Mouse (Mus musculus) layer of hippocampus, adult 8-10 months (tissue): ENCODE measurements around the gene Nwd1. TPM values are rescaled to one million over a fixed set of nuclear protein-coding genes. Genes with fewer than 3 reads are reported as not detected.
"Not testable (repeated sequence)": the region's sequence is repeated elsewhere in the genome, so short reads cannot be mapped to it uniquely, and the experiment has no call there.

Experiments
- DNase-seq, 2 experiments: peaks; one replicate each; pipeline ENCODE4 v3.0.0; 2022; ENCODE audit warnings: low spot score in 2 of 2
- total RNA-seq, 4 experiments: library from RNA; stranded (reverse); gene quantifications; 2 replicates each; pipeline ENCODE4 v1.2.4; 2022

Gene Nwd1
- 10 to 100 TPM; 45.4 to 57.7 (median 50.6) TPM for total RNA-seq

GRCm38 (mm10) chr8:72646060-72646767, at the start of gene Nwd1:
Nwd1 (plus strand) TSS chr8:72646711.
- DNase-seq: peak; percentile 91

DNA sequence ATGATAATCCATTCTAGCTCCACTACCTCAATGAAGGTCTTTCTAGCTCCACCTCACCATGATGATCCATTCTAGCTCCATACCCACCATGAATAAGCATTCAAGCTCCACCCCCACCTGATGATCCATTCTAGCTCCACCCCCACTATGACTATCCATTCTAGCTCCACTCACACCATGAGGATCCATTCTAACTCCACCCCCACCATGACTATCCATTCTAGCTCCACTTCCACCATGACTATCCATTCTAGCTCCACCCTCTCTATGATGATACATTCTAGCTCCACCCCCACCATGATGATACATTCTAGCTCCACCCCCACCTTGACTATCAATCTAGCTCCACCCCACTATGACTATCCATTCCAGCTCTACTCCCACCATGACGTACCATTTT, 3.6 kb upstream of the Nwd1 start:
- no peak for DNase-seq

DNA sequence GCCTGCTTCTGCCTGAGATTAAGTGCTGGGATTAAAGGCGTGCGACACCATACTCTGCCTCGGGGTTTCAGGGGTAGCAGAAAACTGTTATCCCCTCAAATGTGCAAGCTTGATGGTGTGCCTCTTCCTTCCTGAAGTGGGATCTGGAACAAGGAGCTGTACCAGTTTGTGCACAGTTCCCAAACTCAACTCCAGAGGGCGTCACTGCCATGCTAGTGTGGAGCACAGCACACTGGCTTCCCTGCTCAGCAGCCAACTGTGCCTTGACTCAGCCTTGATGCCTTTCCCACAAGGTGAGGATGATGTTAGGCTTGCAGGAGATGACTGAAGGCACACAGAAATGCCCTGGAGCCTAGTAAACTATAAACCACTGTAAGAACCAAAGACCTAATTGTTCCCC, 1.9 kb upstream of the Nwd1 start:
- peak in 1 of 2 experiments; percentile 75 for DNase-seq

DNA sequence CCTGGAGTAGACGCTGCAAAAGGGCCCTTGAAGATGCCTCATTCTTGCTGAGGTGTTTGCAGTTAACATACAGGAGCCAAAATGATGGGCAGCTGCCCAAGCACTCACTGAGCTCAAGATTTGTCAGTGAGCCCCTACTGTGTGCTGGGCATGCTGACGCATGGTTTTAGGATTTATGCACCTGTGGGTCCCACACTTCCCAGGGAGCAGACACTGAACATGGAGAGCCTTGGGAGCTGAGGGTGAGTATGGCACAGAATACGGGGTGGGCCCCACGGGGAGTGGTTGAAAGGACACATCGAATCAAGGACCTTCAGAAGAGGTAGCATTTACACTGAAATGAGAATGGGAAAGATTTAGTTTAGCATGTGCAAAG, 245 bp downstream of the Nwd1 start:
- DNase-seq: no peak

DNA sequence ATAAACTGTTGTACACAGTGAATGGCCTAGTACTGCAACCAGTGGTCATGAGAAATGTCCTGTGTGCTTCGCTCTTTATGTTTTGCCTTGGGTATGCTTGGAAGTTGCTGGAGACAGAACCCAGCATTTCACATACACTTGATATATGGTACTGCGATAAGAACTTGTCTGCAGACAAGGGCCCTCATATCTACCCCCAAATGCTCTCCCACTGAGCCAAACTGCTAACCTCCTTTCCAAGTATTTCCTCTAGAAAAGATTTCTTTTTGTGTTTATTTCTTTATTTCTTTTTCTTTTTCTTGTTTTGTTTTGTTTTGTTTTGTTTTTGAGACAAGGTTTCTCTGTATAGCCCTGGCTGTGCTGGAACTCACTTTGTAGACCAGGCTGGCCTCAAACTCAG, 4.2 kb downstream of the Nwd1 start:
- DNase-seq: no peak

DNA sequence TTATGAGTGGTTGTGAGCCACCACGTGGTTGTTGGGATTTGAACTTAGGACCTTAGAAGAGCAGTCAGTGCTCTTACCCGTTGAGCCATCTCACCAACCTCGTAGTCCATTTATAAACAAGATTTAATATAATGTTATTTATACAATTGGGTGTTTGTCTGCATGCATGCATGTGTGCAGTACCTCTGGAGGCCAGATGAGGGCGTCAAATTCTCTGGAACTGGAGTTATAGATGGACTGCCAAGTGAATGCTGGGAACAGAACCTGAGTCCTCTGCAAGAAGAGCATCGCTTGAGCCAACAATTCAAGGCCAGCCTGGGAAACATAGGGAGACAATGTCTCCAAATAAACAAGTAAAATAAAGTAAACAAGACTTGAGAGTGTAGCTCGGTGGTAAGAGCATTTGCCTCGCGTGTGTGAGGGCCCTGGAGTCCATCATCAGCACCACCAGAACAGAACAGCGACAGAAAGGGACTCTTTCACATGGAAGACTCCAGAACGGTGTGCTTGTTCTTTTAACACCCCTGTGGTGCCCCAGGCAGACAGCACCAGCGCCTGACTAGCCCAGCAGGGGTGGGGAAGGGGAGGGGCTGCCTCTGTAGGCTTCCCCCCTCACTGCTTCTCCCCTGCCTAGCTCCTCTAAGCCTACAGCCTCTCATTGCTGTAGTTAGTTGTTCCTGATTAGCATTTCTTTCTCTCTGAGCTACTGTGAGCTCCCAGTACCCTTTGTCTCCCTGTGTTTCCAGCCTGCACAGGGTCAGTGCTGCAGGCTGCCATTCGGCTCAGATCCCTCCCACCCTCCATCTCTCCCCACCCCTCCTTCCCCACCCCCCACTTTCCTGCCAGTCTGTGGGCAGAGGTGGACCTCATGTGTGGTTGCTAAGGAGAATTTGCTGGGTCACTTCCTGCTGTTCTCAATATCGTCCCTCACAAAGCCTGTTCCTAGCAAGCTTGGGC, 8.3 kb downstream of the Nwd1 start:
- peak in 1 of 2 experiments; percentile 47 for DNase-seq

DNA sequence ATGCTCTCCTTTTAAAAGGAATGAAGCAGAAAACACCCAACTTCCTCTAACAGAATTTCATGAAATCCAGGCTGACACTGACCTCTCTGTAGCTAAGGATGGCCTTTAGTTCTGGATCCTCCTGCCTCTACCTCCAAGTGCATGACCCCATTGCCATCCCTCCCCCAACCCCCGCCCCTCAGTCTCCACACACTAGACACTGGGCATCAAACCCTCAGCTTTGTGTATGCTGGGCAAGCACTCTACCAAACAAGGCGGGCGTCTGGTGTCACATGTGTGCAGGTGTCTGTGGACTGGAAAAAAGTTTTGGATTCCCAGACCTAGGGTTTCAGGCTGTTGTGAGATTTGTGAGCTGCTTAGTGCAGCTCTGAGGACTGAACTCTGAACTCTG, 9.0 kb downstream of the Nwd1 start:
- no peak for DNase-seq

GRCm38 (mm10) chr8:72659967-72660366, 13.5 kb downstream of the Nwd1 start:
- no peak for DNase-seq

DNA sequence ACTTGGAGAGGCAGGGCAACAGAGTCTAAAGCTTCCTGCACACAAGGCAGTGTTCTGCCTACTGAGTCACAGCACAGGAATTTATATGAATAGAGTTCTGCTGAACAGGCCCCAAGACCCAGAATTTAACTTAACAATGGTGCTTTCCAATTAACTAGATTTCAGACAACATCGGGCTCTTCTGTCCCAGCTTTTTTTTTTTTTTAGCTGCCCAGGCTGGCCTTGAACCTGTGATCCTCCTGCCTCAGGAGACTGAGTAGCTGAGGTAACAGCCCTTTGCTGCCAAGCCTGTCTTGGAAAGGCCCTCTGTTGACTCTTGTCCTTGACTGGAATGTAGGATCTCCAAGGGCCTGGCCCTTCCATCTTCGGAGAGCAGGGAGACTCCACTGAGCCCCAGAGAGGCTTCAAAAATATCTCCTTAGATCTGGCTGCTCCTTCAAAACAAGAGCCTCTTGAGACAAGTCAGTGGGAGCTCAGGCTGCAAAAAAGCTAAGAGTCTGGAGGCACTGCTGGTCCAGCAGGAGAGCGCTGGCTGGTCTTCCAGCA, 17.7 kb downstream of the Nwd1 start:
- no peak for DNase-seq

- DNase-seq: no peak
Measured at GRCm38 (mm10) chr8:72664757-72665156, 18.2 kb downstream of the Nwd1 start.

DNA sequence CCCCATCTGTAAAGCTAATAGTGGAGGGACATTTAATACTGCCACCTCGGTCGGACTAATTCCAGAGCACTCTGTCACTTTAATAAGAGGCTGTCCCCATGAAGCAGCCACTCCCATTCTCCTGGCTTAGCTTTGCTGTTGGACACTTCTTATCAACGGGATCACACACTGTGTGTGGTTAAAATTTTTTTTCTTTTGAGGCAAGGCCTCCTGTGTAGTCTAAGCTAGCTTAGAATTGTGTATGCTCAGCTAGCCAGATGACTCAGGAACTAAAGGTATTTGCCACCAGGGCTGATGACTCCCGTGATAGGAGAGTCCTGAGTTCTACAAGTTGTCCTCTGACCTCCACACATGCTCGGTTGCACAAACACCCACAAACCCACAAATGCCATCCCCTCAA, 18.9 kb downstream of the Nwd1 start:
- DNase-seq: no peak

DNA sequence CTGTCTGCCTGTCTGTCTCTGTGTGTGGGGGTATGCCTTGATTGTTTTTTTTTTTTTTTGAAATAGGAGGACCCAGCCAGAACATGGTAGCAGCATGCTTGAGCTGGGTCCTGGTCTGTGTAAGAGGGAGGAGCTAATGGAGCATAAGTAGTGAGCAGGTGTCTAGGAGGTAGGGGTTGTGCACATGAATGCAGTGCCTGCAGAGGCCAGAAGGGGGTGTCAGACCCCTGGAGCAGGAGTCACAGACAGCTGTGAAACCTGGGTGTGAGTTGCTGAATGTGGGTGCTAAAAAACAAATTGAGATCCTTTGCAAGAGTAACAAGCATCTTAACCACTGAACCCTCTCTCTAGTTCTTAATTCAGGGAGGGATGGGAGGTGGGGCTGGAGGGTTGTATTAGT, 22.4 kb downstream of the Nwd1 start:
- no peak for DNase-seq

- no peak for DNase-seq
Measured at GRCm38 (mm10) chr8:72672802-72673201, 26.3 kb downstream of the Nwd1 start.

- no peak for DNase-seq
Measured at GRCm38 (mm10) chr8:72674184-72674583, 27.7 kb downstream of the Nwd1 start.

DNA sequence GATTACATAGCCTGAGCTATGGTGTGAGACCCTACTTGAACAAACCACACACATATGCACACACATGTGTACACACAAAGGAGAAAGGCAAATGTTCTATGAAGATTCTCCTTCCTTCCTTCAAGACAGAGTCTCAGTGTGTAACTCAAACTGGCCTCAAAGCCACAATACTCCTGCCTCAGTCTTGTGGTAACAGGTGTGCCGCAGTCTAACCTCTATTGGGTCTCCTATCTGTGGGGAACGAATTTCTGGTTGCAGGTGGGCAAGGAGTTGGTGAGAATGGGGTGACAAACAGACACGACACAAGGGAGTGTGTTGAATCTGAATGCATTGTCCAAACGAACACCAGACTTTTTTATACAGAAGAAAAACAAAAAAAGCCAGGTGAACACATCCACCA, 29.9 kb downstream of the Nwd1 start:
- DNase-seq: no peak

- not testable (repeated sequence) for DNase-seq
Measured at GRCm38 (mm10) chr8:72676844-72677243, 30.3 kb downstream of the Nwd1 start.

GRCm38 (mm10) chr8:72677331-72677730, 30.8 kb downstream of the Nwd1 start:
- DNase-seq: no peak

DNA sequence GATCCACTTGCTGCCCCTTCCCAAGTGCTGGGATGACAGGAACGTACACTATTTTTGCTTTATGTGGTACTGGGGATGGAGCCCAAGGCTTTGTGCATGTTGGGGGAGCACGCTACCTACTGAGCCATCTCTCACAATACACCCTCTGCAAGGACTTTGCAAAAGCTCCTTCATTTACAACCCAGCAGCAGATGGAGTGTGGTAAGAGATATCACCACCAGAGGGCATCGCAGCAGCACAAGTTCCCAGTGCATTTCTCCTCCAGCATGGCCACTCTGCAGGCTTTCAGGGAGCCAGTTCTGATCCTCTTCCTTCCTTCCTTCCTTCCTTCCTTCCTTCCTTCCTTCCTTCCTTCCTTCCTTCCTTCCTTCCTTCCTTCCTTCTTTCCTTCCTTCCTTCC, 33.6 kb downstream of the Nwd1 start:
- peak; percentile 64 to 85 for DNase-seq

DNA sequence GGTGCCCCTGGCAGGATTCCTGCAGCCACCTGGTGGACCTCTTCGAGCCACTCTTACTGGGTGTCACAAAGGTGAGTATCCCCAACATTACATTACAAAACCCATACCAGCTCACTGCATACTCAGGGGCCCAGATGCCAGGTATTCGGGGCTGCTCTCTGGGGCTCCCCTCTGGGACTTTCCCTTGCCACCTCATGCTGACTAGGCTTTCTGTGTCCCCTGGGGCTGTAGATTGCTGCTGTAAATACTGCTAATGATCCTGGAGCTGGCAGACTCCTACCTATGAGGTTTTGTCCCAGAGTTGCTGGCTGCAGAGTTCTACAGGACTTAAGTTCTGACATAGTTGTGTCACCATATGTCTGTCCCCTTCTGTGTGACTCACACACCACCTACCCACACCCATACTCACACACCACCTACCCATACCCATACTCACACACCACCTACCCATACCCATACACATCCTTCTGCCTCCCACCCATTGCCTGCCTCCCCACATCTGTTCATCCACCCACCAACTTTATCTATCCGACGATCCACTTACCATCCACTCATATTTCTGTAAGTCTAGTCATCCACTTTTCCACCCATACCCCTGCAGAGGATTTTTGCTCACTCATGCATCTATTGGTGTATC, 35.7 kb downstream of the Nwd1 start:
- DNase-seq: peak; percentile 29 to 42

DNA sequence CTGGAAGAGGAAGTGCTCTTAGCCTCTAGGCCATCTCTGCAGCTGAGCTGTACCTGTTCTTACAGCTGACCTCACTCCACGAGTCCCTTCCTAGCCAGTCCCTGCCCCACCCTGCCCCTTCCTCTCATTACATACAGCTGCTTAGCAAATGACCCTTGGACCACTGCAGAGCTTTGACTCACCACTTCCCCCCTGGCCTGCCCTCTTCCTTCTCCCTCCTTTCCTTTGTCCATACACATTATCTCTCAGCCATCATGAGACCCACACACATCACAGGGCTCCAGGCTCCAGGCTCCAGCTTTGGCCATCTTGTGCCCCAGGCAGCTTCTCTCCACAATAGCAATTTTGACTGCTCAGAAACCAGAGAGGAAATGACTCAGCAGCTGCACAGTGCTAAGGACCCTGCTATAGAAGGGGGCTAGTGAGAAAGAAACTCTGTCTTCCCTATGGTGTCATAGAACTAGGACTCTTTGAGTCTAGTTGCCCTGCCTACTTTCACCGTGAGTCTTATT, 36.6 kb downstream of the Nwd1 start:
- DNase-seq: no peak

DNA sequence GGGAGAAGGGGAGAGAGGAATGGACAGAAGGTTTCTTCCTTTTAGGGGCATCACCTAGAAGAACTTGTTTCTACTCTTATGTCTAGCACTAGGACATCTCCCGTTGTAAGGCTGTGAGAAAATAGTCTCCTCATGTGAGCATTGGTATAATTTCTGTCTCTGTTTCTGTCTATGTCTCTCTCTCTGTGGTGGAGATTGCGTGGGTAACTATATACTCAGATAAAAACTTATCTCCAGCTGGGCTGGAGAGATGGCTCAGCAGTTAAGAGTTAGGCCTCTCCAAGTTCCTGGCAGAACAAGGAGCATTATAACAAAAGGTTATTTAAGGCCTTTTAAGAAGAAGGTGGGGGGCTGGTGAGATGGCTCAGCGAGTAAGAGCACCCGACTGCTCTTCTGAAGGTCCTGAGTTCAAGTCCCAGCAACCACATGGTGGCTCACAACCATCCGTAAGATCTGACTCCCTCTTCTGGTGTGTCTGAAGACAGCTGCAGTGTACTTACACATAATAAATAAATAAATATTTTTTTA, 37.1 kb downstream of the Nwd1 start:
- not testable (repeated sequence) for DNase-seq
